Mouse (Mus musculus): Measurements from ENCODE around the gene Dnajc11. TPM values are rescaled to one million over a fixed set of nuclear protein-coding genes. Genes with fewer than 3 reads are reported as not detected.

Dnajc11 gene
- polyA plus RNA-seq, 1 experiment from 2014 or later, result 29.2 TPM

GRCm38 (mm10) chr4:151905621-151906020 is 27.9 kb upstream of the Dnajc11 start:
- 0 out of 2 replicates have a peak, but pooled peaks cover 3% of the 10 kb centered on the region for H3K27me3 ChIP-seq (ENCODE audit: insufficient read depth, low read length)
- TF ChIP-seq EP300 (IDR thresholded peaks at IDR 0.05; ENCODE audit: low read depth) (no peak), CTCF (IDR thresholded peaks at IDR 0.05; ENCODE audit: low read depth) (no peak)
- no peak overlapping the region for H3K9ac ChIP-seq (replicated peaks)
- ATAC-seq (no peak), DNase-seq (no peak)
- H3K4me1 ChIP-seq (ENCODE audit: insufficient read depth), result no peaks in the 10 kb centered on the region
- WGBS (ENCODE audit: insufficient replicate concordance), result 70% methylated on average over 4 of the region's 4 CpGs
- H3K27ac ChIP-seq (ENCODE audit: low read depth), result no peak overlapping the region
- no peak overlapping the region for H3K4me2 ChIP-seq (ENCODE audit: low read depth, low read length)
- H3K4me3 ChIP-seq (ENCODE audit: low read depth, low read length), result no peak overlapping the region
- H3K36me3 ChIP-seq (replicated peaks; ENCODE audit: insufficient read depth, low read length), result no peaks in the 10 kb centered on the region
- H3K9me3 ChIP-seq (ENCODE audit: low read length), result no peaks in the 10 kb centered on the region

DNA sequence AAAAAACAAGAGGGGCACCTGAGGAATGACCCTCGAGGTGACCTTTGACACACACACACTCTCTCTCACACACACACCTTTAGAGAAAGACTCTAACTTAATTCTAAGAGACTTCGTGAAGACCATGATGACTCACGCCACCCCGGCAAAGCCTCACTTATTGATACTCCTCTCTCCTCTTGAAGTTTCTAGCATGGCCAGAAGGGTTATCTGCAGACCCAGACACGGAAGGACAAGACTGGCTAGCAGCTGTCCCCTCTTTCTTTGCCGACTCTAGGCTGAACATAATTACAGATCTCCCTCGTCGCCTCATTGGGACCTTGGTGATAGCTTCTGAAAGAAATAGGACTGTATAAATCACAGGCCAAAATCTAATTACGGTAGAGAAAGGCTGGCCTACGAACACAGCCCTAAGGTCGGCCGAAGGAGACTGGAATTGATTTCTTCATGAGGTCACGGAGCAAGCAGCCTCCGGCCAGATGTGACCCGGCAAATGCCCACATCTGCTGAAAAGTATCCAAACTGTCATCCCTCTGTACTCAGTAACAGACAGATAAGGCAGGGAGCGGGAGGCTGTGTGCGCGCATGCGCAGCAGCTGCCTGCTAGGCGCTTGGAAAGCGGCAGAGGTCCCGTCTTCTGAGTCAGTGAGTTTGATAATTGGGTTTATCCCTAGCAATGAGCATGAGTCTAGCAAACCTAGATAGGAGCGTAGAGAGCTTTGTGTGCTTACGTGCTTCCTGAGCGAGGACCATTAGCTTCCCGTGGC is 25.7 kb upstream of the Dnajc11 start:
- ATAC-seq (no peak), DNase-seq (no peak)
- TF ChIP-seq CTCF (IDR thresholded peaks at IDR 0.05; ENCODE audit: low read depth) (no peak), EP300 (IDR thresholded peaks at IDR 0.05; ENCODE audit: low read depth) (no peak)
- H3K4me1 ChIP-seq (ENCODE audit: insufficient read depth), result no peaks in the 10 kb centered on the region
- H3K9me3 ChIP-seq (ENCODE audit: low read length), result no peaks in the 10 kb centered on the region
- no peak overlapping the region for H3K27ac ChIP-seq (ENCODE audit: low read depth)
- no peaks in the 10 kb centered on the region for H3K36me3 ChIP-seq (replicated peaks; ENCODE audit: insufficient read depth, low read length)
- no peak overlapping the region for H3K9ac ChIP-seq (replicated peaks)
- H3K4me3 ChIP-seq (ENCODE audit: low read depth, low read length), result no peak overlapping the region
- WGBS (ENCODE audit: insufficient replicate concordance), result 66% methylated on average over 26 of the region's 26 CpGs
- 0 out of 2 replicates have a peak, but pooled peaks cover 3% of the 10 kb centered on the region for H3K27me3 ChIP-seq (ENCODE audit: insufficient read depth, low read length)
- no peak overlapping the region for H3K4me2 ChIP-seq (ENCODE audit: low read depth, low read length)

DNA sequence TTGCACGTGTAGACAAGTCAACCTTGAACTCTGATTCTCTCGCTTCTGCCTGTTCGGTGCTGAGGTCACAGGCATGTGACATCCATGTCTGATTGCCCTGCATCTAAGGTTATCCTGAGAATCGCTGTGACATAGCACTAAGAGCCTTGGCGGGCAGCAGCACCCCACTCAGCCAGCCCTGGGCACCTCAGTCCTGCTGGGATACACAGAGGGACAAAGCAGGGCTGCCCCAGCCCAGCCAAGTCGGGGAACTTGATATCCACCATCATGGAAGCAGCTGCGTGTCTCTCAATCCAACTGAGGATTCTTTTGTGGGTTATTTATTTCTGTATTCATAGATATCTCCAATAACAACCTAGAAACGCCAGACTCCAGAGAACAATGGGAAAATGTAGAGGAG is 24.7 kb upstream of the Dnajc11 start:
- no peak for DNase-seq
- TF ChIP-seq EP300 (IDR thresholded peaks at IDR 0.05; ENCODE audit: low read depth) (no peak), CTCF (IDR thresholded peaks at IDR 0.05; ENCODE audit: low read depth) (no peak)
- H3K36me3 ChIP-seq (replicated peaks; ENCODE audit: insufficient read depth, low read length), result no peaks in the 10 kb centered on the region
- no peak overlapping the region for H3K4me3 ChIP-seq (ENCODE audit: low read depth, low read length)
- H3K27me3 ChIP-seq (ENCODE audit: insufficient read depth, low read length), result 0 out of 2 replicates have a peak, but pooled peaks cover 3% of the 10 kb centered on the region
- no peaks in the 10 kb centered on the region for H3K9me3 ChIP-seq (ENCODE audit: low read length)
- WGBS (ENCODE audit: insufficient replicate concordance), result 66% methylated on average over 8 of the region's 8 CpGs
- H3K9ac ChIP-seq (replicated peaks), result no peak overlapping the region
- H3K27ac ChIP-seq (ENCODE audit: low read depth), result no peak overlapping the region
- no peaks in the 10 kb centered on the region for H3K4me1 ChIP-seq (ENCODE audit: insufficient read depth)
- ATAC-seq, result no peak
- H3K4me2 ChIP-seq (ENCODE audit: low read depth, low read length), result no peak overlapping the region

- TF ChIP-seq CTCF (IDR thresholded peaks at IDR 0.05; ENCODE audit: low read depth) (no peak), EP300 (IDR thresholded peaks at IDR 0.05; ENCODE audit: low read depth) (no peak)
- Histone ChIP-seq H3K9ac (replicated peaks) (no peak overlapping the region), H3K27me3 (ENCODE audit: insufficient read depth, low read length) (no peaks in the 10 kb centered on the region), H3K36me3 (replicated peaks; ENCODE audit: insufficient read depth, low read length) (no peaks in the 10 kb centered on the region), H3K27ac (ENCODE audit: low read depth) (no peak overlapping the region), H3K4me3 (ENCODE audit: low read depth, low read length) (no peak overlapping the region), H3K4me1 (ENCODE audit: insufficient read depth) (no peaks in the 10 kb centered on the region), H3K4me2 (ENCODE audit: low read depth, low read length) (no peak overlapping the region), H3K9me3 (ENCODE audit: low read length) (peaks cover 3% of the 10 kb centered on the region; the same call in 1 of the 2 replicates)
- no peak for DNase-seq
- no peak for ATAC-seq
- 80% methylated on average over 11 of the region's 11 CpGs for WGBS (ENCODE audit: insufficient replicate concordance)
These were observed 17.2 kb upstream of the Dnajc11 start for GRCm38 (mm10) chr4:151916271-151916670.

GRCm38 (mm10) chr4:151919135-151919840 is 14.2 kb upstream of the Dnajc11 start:
- no peak for ATAC-seq
- no peak overlapping the region for H3K9ac ChIP-seq (replicated peaks)
- no peak for DNase-seq
- H3K36me3 ChIP-seq (replicated peaks; ENCODE audit: insufficient read depth, low read length), result no peaks in the 10 kb centered on the region
- no peak overlapping the region for H3K27ac ChIP-seq (ENCODE audit: low read depth)
- no peak overlapping the region for H3K4me2 ChIP-seq (ENCODE audit: low read depth, low read length)
- H3K4me1 ChIP-seq (ENCODE audit: insufficient read depth), result no peaks in the 10 kb centered on the region
- no peak overlapping the region for H3K4me3 ChIP-seq (ENCODE audit: low read depth, low read length)
- peaks cover 5% of the 10 kb centered on the region; the same call in 1 of the 2 replicates for H3K9me3 ChIP-seq (ENCODE audit: low read length)
- H3K27me3 ChIP-seq (ENCODE audit: insufficient read depth, low read length), result no peaks in the 10 kb centered on the region
- TF ChIP-seq EP300 (IDR thresholded peaks at IDR 0.05; ENCODE audit: low read depth) (no peak), CTCF (IDR thresholded peaks at IDR 0.05; ENCODE audit: low read depth) (no peak)
- WGBS (ENCODE audit: insufficient replicate concordance), result 66% methylated on average over 20 of the region's 20 CpGs

GRCm38 (mm10) chr4:151919900-151920643 is 13.4 kb upstream of the Dnajc11 start:
- WGBS (ENCODE audit: insufficient replicate concordance), result 21% methylated on average over 16 of the region's 16 CpGs
- Histone ChIP-seq H3K27ac (ENCODE audit: low read depth) (no peak overlapping the region), H3K4me3 (ENCODE audit: low read depth, low read length) (no peak overlapping the region)

More at GRCm38 (mm10) chr4:151919900-151920643, 13.4 kb upstream of the Dnajc11 start:
- H3K9me3 ChIP-seq (ENCODE audit: low read length), result peaks cover 5% of the 10 kb centered on the region; the same call in 1 of the 2 replicates
- no peaks in the 10 kb centered on the region for H3K27me3 ChIP-seq (ENCODE audit: insufficient read depth, low read length)
- 0 out of 2 replicates have a peak, but pooled peaks have one; percentile 36 for ATAC-seq
- DNase-seq, result peak; percentile 57
- H3K9ac ChIP-seq (replicated peaks), result no peak overlapping the region
- H3K4me1 ChIP-seq (ENCODE audit: insufficient read depth), result no peaks in the 10 kb centered on the region
- TF ChIP-seq CTCF (IDR thresholded peaks at IDR 0.05; ENCODE audit: low read depth), result peak; percentile 74
- no peak for TF ChIP-seq EP300 (IDR thresholded peaks at IDR 0.05; ENCODE audit: low read depth)
- H3K36me3 ChIP-seq (replicated peaks; ENCODE audit: insufficient read depth, low read length), result no peaks in the 10 kb centered on the region
- H3K4me2 ChIP-seq (ENCODE audit: low read depth, low read length), result peak overlapping the region; percentile 13; the same call in 1 of the 2 replicates

Measured in liver, postnatal 0 days (tissue).